Mouse (Mus musculus): ENCODE results near the gene Bnc2.

DNA sequence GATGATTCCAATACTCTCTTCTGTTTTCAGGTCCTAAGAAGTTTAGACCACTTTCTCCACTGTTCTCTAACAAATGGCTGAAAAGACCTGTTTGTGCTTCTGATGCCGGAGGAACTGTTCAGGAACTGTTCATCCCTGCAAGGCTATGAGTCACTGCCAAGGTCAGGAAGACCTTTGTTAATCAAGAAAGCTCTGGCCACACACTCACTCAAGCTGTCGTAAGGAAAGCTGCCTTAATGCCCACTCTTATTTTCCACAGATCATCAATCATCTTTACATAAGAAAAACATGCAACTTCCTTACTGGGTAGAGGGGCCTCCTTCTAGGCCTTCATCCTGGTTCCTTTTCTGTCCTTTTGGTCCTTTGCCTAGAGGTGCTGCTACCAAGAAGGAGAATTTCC is 322.4 kb downstream of the Bnc2 start:
- TF ChIP-seq POLR2A (IDR thresholded peaks at IDR 0.05; ENCODE audit: low read depth, low read length) (no peak), CTCF (IDR thresholded peaks at IDR 0.05; ENCODE audit: extremely low read depth, insufficient read depth, insufficient read length, insufficient replicate concordance) (no peak)
